Mouse (Mus musculus): Measurements from ENCODE around the gene Olfr734. TPM values are rescaled to one million over a fixed set of nuclear protein-coding genes. Genes with fewer than 3 reads are reported as not detected.

The Olfr734 gene
- polyA plus RNA-seq (2014; fragmentation: Nextera tagmentation; extraction: Ambion mirVana): not detected in 2 replicates

DNA sequence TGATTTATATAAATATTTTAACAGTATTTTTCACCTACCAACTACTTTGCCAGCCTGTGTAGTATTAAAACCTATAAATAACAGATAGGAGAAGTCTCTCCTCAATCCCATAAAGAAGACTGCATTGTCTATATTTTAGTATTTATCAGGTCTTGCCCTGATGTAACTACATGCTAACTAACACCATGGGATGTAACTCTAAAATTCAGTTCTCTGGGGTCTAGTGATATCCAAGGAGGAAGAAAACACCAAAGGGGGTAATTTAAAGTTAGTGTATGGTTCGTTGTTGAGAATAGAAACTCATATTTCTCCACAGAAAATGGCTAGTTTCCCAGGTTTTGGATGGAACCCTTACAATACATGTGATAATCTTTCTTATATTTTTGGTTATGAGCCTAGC lies at the start of gene Olfr734:
Gene Olfr734, minus strand, starts transcription at position 101 of the 400 bp plus-strand sequence.
- no peaks in the 10 kb centered on the region for H3K36me3 ChIP-seq (replicated peaks; ENCODE audit: control insufficient read depth, insufficient read depth)

DNA sequence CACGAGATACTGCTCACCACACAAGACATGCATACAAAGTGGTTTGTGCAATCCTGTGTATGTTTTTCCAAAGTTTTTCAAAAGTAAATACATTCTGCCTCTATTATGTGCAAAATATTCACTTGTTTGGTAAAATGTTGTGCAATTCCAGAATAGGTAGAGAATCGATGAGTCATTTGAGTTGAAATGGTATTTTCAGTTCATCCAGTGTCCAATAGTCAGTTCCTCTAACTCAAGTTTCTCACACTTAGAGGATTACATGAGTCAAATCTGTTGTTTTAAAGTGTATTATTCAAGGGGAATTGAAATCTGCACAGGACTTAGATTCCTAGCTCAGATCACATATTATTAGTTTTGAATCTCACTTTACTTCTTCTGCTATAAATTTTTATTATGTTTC lies 37.0 kb upstream of the Olfr734 start:
- H3K4me3 ChIP-seq (replicated peaks; ENCODE audit: low read length): no peak overlapping the region
- H3K4me1 ChIP-seq (replicated peaks; ENCODE audit: control insufficient read depth, insufficient read depth, low read length): no peaks in the 10 kb centered on the region
- H3K4me2 ChIP-seq (replicated peaks): no peak overlapping the region
- no peak for ATAC-seq (ENCODE audit: low FRiP score)
- no peak for DNase-seq (ENCODE audit: low spot score)
- H3K36me3 ChIP-seq (replicated peaks; ENCODE audit: control insufficient read depth, insufficient read depth): no peaks in the 10 kb centered on the region
- WGBS: 94% methylated on average over 2 of the region's 2 CpGs
- no peak overlapping the region for H3K27ac ChIP-seq
- H3K9me3 ChIP-seq (ENCODE audit: control insufficient read depth, low read length): no peaks in the 10 kb centered on the region
- H3K27me3 ChIP-seq (ENCODE audit: control insufficient read depth, insufficient read depth, low read length): no peaks in the 10 kb centered on the region
- no peak overlapping the region for H3K9ac ChIP-seq

More for the DNA sequence above, at the start of gene Olfr734:
- no peaks in the 10 kb centered on the region for H3K4me1 ChIP-seq (replicated peaks; ENCODE audit: control insufficient read depth, insufficient read depth, low read length)
- no peak within 1 kb of the TSS for H3K4me2 ChIP-seq (replicated peaks)
- DNase-seq (ENCODE audit: low spot score) (no peak), ATAC-seq (ENCODE audit: low FRiP score) (no peak)
- no peaks in the 10 kb centered on the region for H3K9me3 ChIP-seq (ENCODE audit: control insufficient read depth, low read length)
- no peak within 1 kb of the TSS for H3K9ac ChIP-seq
- no peaks in the 10 kb centered on the region for H3K27me3 ChIP-seq (ENCODE audit: control insufficient read depth, insufficient read depth, low read length)
- WGBS: 81% methylated on average over 1 of the region's 1 CpGs
- no peak within 1 kb of the TSS for H3K27ac ChIP-seq
- no peak within 1 kb of the TSS for H3K4me3 ChIP-seq (replicated peaks; ENCODE audit: low read length)

DNA sequence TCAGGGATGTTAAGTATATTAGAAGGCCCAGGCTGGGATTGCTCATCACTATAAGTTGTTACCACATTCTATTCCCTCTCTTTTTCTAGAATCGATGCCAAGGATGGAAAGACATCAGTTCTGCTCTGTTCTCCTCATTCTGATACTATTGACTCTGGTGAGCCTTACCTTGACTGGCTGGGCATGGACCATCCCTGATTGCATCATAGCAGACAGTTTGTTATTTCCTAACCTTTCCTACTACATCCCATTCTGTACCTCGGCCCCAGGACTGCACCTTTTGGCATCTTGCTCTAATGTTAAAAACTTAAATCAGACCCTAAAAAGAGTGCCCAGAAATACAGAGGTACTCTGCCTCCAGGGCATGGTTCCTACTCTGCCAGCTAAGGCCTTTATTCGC lies 33.9 kb upstream of the Olfr734 start:
- Histone ChIP-seq H3K27ac (no peak overlapping the region), H3K9me3 (ENCODE audit: control insufficient read depth, low read length) (no peaks in the 10 kb centered on the region), H3K36me3 (replicated peaks; ENCODE audit: control insufficient read depth, insufficient read depth) (no peaks in the 10 kb centered on the region), H3K27me3 (ENCODE audit: control insufficient read depth, insufficient read depth, low read length) (no peaks in the 10 kb centered on the region), H3K4me3 (replicated peaks; ENCODE audit: low read length) (no peak overlapping the region), H3K4me2 (replicated peaks) (no peak overlapping the region), H3K4me1 (replicated peaks; ENCODE audit: control insufficient read depth, insufficient read depth, low read length) (no peaks in the 10 kb centered on the region), H3K9ac (no peak overlapping the region)
- WGBS: 87% methylated on average over 3 of the region's 3 CpGs
- DNase-seq (ENCODE audit: low spot score) (no peak), ATAC-seq (ENCODE audit: low FRiP score) (no peak)

- WGBS: 90% methylated on average over 2 of the region's 2 CpGs
- no peaks in the 10 kb centered on the region for H3K27me3 ChIP-seq (ENCODE audit: control insufficient read depth, insufficient read depth, low read length)
- H3K4me3 ChIP-seq (replicated peaks; ENCODE audit: low read length): no peak within 1 kb of the TSS
- no peak within 1 kb of the TSS for H3K4me2 ChIP-seq (replicated peaks)
- no peaks in the 10 kb centered on the region for H3K9me3 ChIP-seq (ENCODE audit: control insufficient read depth, low read length)
- H3K27ac ChIP-seq: no peak within 1 kb of the TSS
- no peak for ATAC-seq (ENCODE audit: low FRiP score)
- no peaks in the 10 kb centered on the region for H3K36me3 ChIP-seq (replicated peaks; ENCODE audit: control insufficient read depth, insufficient read depth)
- no peaks in the 10 kb centered on the region for H3K4me1 ChIP-seq (replicated peaks; ENCODE audit: control insufficient read depth, insufficient read depth, low read length)
- DNase-seq (ENCODE audit: low spot score): no peak
- H3K9ac ChIP-seq: no peak within 1 kb of the TSS
These were observed 31.0 kb upstream of the Olfr734 start, which contains the start of gene Tlr11 for GRCm38 (mm10) chr14:50357593-50357992. Gene Tlr11 (plus strand): TSS chr14:50357914.

DNA sequence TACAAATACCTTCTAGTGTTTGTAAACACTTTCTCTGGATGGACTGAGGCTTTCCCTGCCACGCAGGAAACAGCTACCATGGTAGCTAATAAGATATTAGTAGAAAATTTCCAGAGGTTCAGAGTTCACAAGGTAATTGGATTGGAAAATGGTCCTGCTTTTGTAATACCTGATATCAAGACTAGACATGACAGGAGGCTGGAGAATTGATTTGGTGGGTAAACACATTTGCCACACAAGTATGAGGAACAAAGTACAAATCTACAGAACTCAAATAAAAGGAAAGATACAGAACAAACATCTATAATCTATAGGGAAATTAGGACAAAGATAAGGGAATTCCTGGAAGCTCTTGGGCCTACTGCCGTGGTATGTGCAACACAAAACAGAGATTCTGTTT lies 30.2 kb upstream of the Olfr734 start:
- DNase-seq (ENCODE audit: low spot score): no peak

GRCm38 (mm10) chr14:50352438-50352837 lies 25.9 kb upstream of the Olfr734 start:
- Histone ChIP-seq H3K4me3 (replicated peaks; ENCODE audit: low read length) (no peak overlapping the region), H3K9ac (no peak overlapping the region), H3K36me3 (replicated peaks; ENCODE audit: control insufficient read depth, insufficient read depth) (no peaks in the 10 kb centered on the region), H3K27me3 (ENCODE audit: control insufficient read depth, insufficient read depth, low read length) (no peaks in the 10 kb centered on the region), H3K4me1 (replicated peaks; ENCODE audit: control insufficient read depth, insufficient read depth, low read length) (no peaks in the 10 kb centered on the region), H3K9me3 (ENCODE audit: control insufficient read depth, low read length) (no peaks in the 10 kb centered on the region), H3K4me2 (replicated peaks) (no peak overlapping the region), H3K27ac (no peak overlapping the region)
- 45% methylated on average over 3 of the region's 3 CpGs for WGBS
- DNase-seq (ENCODE audit: low spot score): no peak
- ATAC-seq (ENCODE audit: low FRiP score): no peak

More for the DNA sequence above, 30.2 kb upstream of the Olfr734 start:
- 92% methylated on average over 2 of the region's 2 CpGs for WGBS
- Histone ChIP-seq H3K27ac (no peak overlapping the region), H3K36me3 (replicated peaks; ENCODE audit: control insufficient read depth, insufficient read depth) (no peaks in the 10 kb centered on the region), H3K4me1 (replicated peaks; ENCODE audit: control insufficient read depth, insufficient read depth, low read length) (no peaks in the 10 kb centered on the region), H3K27me3 (ENCODE audit: control insufficient read depth, insufficient read depth, low read length) (no peaks in the 10 kb centered on the region), H3K4me3 (replicated peaks; ENCODE audit: low read length) (no peak overlapping the region), H3K9me3 (ENCODE audit: control insufficient read depth, low read length) (no peaks in the 10 kb centered on the region), H3K9ac (no peak overlapping the region), H3K4me2 (replicated peaks) (no peak overlapping the region)
- ATAC-seq (ENCODE audit: low FRiP score): no peak

DNA sequence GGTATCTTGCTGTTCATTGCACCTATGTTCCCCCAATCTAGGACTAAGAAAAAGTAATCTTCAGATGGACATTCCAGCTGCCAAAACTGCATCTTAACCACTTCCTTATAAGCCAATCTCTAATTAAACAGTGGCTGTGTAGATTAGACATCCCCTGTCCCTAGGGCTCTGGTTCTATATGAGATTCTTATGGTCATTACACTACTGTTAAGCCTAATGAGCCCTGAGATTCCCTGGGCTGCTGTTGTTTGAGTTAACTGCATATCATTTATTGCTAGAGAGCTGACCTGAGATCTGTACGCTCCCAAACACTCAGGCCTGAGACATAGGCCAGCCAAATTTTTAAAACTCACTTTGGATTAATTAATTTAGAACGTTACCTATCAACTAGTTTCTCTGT lies 22.2 kb upstream of the Olfr734 start, which contains the start of gene Olfr735:
Gene Olfr735, minus strand, starts transcription at position 77 of the 400 bp plus-strand sequence.
- DNase-seq (ENCODE audit: low spot score) (no peak), ATAC-seq (ENCODE audit: low FRiP score) (no peak)
- Histone ChIP-seq H3K4me1 (replicated peaks; ENCODE audit: control insufficient read depth, insufficient read depth, low read length) (no peaks in the 10 kb centered on the region), H3K4me3 (replicated peaks; ENCODE audit: low read length) (no peak within 1 kb of the TSS), H3K27ac (no peak within 1 kb of the TSS), H3K36me3 (replicated peaks; ENCODE audit: control insufficient read depth, insufficient read depth) (no peaks in the 10 kb centered on the region), H3K4me2 (replicated peaks) (no peak within 1 kb of the TSS), H3K9ac (no peak within 1 kb of the TSS), H3K9me3 (ENCODE audit: control insufficient read depth, low read length) (no peaks in the 10 kb centered on the region), H3K27me3 (ENCODE audit: control insufficient read depth, insufficient read depth, low read length) (no peaks in the 10 kb centered on the region)
- 79% methylated on average over 2 of the region's 2 CpGs for WGBS

DNA sequence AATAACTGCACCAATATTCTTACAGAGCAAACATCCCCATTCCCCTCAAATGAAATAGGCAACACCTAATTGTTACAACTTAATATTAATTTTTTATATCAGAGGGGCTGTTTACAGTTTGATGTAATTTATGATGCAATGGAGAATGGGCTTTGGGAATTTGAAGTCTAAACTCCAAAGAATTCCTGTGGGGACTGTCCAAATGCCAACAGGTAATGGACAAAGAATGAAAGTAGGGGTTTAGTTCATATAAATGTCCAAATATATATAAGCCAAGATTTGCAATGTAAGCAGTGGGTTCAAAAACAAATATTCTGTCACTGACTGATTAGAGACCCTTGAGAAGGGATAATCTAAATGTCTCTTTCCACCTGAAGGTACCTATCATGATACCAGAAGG lies 25.1 kb downstream of the Olfr734 start, which contains the start of gene Olfr733:
Gene Olfr733, minus strand, starts transcription at position 101 of the 400 bp plus-strand sequence.
- Histone ChIP-seq H3K9ac (no peak within 1 kb of the TSS), H3K27ac (no peak within 1 kb of the TSS), H3K4me2 (replicated peaks) (no peak within 1 kb of the TSS), H3K4me1 (replicated peaks; ENCODE audit: control insufficient read depth, insufficient read depth, low read length) (no peaks in the 10 kb centered on the region), H3K4me3 (replicated peaks; ENCODE audit: low read length) (no peak within 1 kb of the TSS), H3K36me3 (replicated peaks; ENCODE audit: control insufficient read depth, insufficient read depth) (no peaks in the 10 kb centered on the region), H3K27me3 (ENCODE audit: control insufficient read depth, insufficient read depth, low read length) (no peaks in the 10 kb centered on the region), H3K9me3 (ENCODE audit: control insufficient read depth, low read length) (no peaks in the 10 kb centered on the region)
- DNase-seq (ENCODE audit: low spot score) (no peak), ATAC-seq (ENCODE audit: low FRiP score) (no peak)

GRCm38 (mm10) chr14:50284106-50284505 lies 42.5 kb downstream of the Olfr734 start, which contains the start of gene Olfr732:
Gene Olfr732 (minus strand): TSS chr14:50284206.
- Histone ChIP-seq H3K27ac (no peak within 1 kb of the TSS), H3K36me3 (replicated peaks; ENCODE audit: control insufficient read depth, insufficient read depth) (no peaks in the 10 kb centered on the region), H3K9ac (no peak within 1 kb of the TSS), H3K27me3 (ENCODE audit: control insufficient read depth, insufficient read depth, low read length) (no peaks in the 10 kb centered on the region), H3K4me3 (replicated peaks; ENCODE audit: low read length) (no peak within 1 kb of the TSS), H3K4me2 (replicated peaks) (no peak within 1 kb of the TSS), H3K9me3 (ENCODE audit: control insufficient read depth, low read length) (no peaks in the 10 kb centered on the region), H3K4me1 (replicated peaks; ENCODE audit: control insufficient read depth, insufficient read depth, low read length) (no peaks in the 10 kb centered on the region)
- DNase-seq (ENCODE audit: low spot score) (no peak), ATAC-seq (ENCODE audit: low FRiP score) (no peak)
- WGBS: 97% methylated on average over 1 of the region's 1 CpGs
